Mouse (Mus musculus) liver, adult 2 months (tissue): Measurements from ENCODE around the gene Ccl5.

Experiments
- CTCF ChIP-seq: fragments of 200-500 bp; IDR thresholded peaks from 2 replicates; pipeline ENCODE4 v1.5.1; 2011; ENCODE audit warnings: low read depth, low read length, control low read depth
- POLR2A ChIP-seq: fragments of 200-500 bp; IDR thresholded peaks from 2 replicates; pipeline ENCODE4 v1.6.1; 2011; ENCODE audit warnings: low read length, control low read depth; ENCODE audit not compliant: insufficient read depth; ENCODE audit errors: extremely low read depth

GRCm38 (mm10) chr11:83495571-83495970, 34.7 kb downstream of the Ccl5 start:
- TF ChIP-seq POLR2A, result no peak
- TF ChIP-seq CTCF, result no peak
